Mouse (Mus musculus) bone marrow macrophage, adult 2 months (primary cell): ENCODE data around the gene Cdk5rap3. TPM values are rescaled to one million over a fixed set of nuclear protein-coding genes. Genes with fewer than 3 reads are reported as not detected.

Experiments used
- H3K27ac ChIP-seq: 2 replicates; pipeline ENCODE4 v1.5.1; 2012; ENCODE audit warnings: low read depth, low read length; ENCODE audit not compliant: insufficient read depth
- H3K4me1 ChIP-seq: 2 replicates; pipeline ENCODE4 v1.6.1; 2012; ENCODE audit warnings: low read length; ENCODE audit not compliant: control insufficient read depth, insufficient read depth
- H3K4me3 ChIP-seq: 2 replicates; pipeline ENCODE4 v1.5.1; 2012; ENCODE audit warnings: mild to moderate bottlenecking, low read length, moderate library complexity; ENCODE audit not compliant: insufficient read depth
- CTCF ChIP-seq: IDR thresholded peaks from 2 replicates; pipeline ENCODE4 v1.5.1; 2012; ENCODE audit warnings: low read depth, mild to moderate bottlenecking, low read length, moderate library complexity
- POLR2A ChIP-seq: IDR thresholded peaks from 2 replicates; pipeline ENCODE4 v1.6.1; 2012; ENCODE audit warnings: mild to moderate bottlenecking, low read depth, low read length, borderline replicate concordance
- polyA plus RNA-seq: library from polyadenylated mRNA; stranded (reverse); fragments of >200 nt; gene quantifications from 2 replicates; pipeline ENCODE4 v1.2.4, GENCODE M21; 2012; ENCODE audit not compliant: missing spikeins, insufficient read depth, insufficient read length

Gene Cdk5rap3
- polyA plus RNA-seq, 1 experiment, result 30.0 TPM

DNA sequence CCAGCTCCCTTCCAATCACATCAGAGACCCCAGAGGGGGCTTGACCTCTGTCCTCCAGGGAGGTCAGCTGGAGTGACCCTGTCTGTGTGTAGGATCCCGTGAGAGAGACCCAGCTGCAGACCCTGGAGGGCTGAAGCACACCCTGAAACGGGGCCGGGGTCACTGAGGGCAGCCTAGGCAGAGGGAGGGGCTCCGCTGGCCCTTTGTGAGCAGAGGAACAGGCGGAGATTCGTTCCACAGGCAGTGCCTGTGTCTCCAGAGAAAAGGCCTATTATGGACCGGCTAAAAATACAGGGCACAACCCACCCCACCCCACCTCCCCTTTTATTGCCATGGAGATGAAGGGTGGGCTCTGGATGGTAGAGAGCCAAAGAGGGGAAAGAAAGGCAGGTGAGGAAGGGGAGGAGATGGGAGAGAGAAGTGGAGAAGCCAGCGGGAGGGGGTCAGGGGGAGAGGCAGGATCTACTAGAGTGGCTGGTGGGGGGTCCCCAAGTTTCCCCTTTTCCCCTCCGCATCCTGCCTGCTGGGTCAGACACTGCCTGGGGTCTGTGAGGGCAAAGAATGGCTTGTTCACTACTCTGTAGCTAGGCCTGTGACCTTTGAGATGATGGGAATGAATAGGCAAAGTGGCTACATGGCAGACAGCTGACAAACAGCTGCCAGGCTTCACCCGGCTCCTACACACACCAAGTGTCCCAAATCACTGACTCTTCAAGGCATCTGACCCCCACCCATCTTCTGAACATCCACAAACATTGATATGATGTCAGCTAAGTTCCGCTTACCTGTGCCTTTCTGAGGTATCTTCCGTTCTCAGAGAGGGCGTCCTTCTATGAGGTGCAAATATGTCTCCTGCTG lies 16.6 kb downstream of the Cdk5rap3 start:
- Histone ChIP-seq H3K4me3 (no peak overlapping the region), H3K27ac (no peak overlapping the region), H3K4me1 (peaks cover 29% of the 10 kb centered on the region)
- TF ChIP-seq CTCF, result no peak
- no peak for TF ChIP-seq POLR2A

DNA sequence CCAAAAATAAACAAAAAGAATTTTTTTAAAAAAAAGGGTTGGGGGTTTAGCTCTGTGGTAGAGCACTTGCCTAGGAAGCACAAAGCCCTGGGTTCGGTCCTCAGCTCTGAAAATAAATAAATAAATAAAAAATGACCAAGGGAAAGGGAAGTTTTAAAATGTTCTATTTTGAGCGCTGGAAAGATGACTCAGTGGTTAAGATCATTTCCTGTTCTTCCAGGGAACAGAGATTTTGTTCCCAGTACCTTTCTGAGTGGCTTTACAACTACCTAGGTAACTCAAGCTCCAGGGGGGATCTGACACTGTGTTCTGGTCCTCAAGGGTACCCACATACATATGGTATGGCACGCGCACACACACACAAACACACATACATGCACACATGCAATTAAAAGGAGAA lies 20.4 kb downstream of the Cdk5rap3 start:
- peak overlapping the region; percentile 7; the same call in 1 of the 2 replicates for H3K4me3 ChIP-seq
- peaks cover 15% of the 10 kb centered on the region for H3K4me1 ChIP-seq
- peak overlapping the region; percentile 77 for H3K27ac ChIP-seq
- no peak for TF ChIP-seq CTCF
- no peak for TF ChIP-seq POLR2A

GRCm38 (mm10) chr11:96893203-96893842 lies 23.0 kb downstream of the Cdk5rap3 start:
- Histone ChIP-seq H3K4me1 (peaks cover 15% of the 10 kb centered on the region), H3K4me3 (no peak overlapping the region), H3K27ac (no peak overlapping the region)
- TF ChIP-seq CTCF (no peak), POLR2A (no peak)

- TF ChIP-seq CTCF, result no peak
- no peak for TF ChIP-seq POLR2A
- no peak overlapping the region for H3K27ac ChIP-seq
- no peak overlapping the region for H3K4me3 ChIP-seq
- peaks cover 15% of the 10 kb centered on the region for H3K4me1 ChIP-seq
Measured at GRCm38 (mm10) chr11:96891784-96892527, 24.3 kb downstream of the Cdk5rap3 start.

GRCm38 (mm10) chr11:96886942-96887546 lies 29.3 kb downstream of the Cdk5rap3 start:
- no peak for TF ChIP-seq POLR2A
- no peak for TF ChIP-seq CTCF
- H3K27ac ChIP-seq, result no peak overlapping the region
- H3K4me1 ChIP-seq, result peaks cover 9% of the 10 kb centered on the region
- no peak overlapping the region for H3K4me3 ChIP-seq

- no peak for TF ChIP-seq POLR2A
- TF ChIP-seq CTCF, result no peak
- no peak overlapping the region for H3K27ac ChIP-seq
- H3K4me3 ChIP-seq, result no peak overlapping the region
- H3K4me1 ChIP-seq, result peaks cover 9% of the 10 kb centered on the region
Measured at GRCm38 (mm10) chr11:96885901-96886340, 30.4 kb downstream of the Cdk5rap3 start.

- Histone ChIP-seq H3K4me3 (no peak overlapping the region), H3K4me1 (peaks cover 7% of the 10 kb centered on the region), H3K27ac (no peak overlapping the region)
- TF ChIP-seq CTCF (no peak), POLR2A (no peak)
Measured at GRCm38 (mm10) chr11:96880296-96880695, 36.0 kb downstream of the Cdk5rap3 start.

- Histone ChIP-seq H3K4me1 (peaks cover 7% of the 10 kb centered on the region), H3K4me3 (no peak overlapping the region), H3K27ac (no peak overlapping the region)
- no peak for TF ChIP-seq CTCF
- no peak for TF ChIP-seq POLR2A
Measured at GRCm38 (mm10) chr11:96879359-96879758, 36.9 kb downstream of the Cdk5rap3 start.

GRCm38 (mm10) chr11:96878715-96879114 lies 37.6 kb downstream of the Cdk5rap3 start:
- peaks cover 7% of the 10 kb centered on the region for H3K4me1 ChIP-seq
- TF ChIP-seq POLR2A (no peak), CTCF (no peak)

More at GRCm38 (mm10) chr11:96878715-96879114, 37.6 kb downstream of the Cdk5rap3 start:
- Histone ChIP-seq H3K4me3 (no peak overlapping the region), H3K27ac (no peak overlapping the region)
